Mouse (Mus musculus) forebrain, embryonic 13.5 days (tissue): ENCODE data around the gene Bmpr1b. TPM values are rescaled to one million over a fixed set of nuclear protein-coding genes. Genes with fewer than 3 reads are reported as not detected.

Experiments used
- ATAC-seq: fragments of 200-750 bp; cut with Nextera tagmentation; 2 replicates; pipeline ENCODE4 v1.8.0; 2017
- H3K27ac ChIP-seq: fragments of 300-500 bp; sonication (generic); 2 replicates; pipeline ENCODE4 v1.5.1; 2015; ENCODE audit warnings: inconsistent platforms, mild to moderate bottlenecking, moderate library complexity
- H3K27me3 ChIP-seq: fragments of 300-500 bp; sonication (generic); 2 replicates; pipeline ENCODE4 v1.6.1; 2015; ENCODE audit warnings: mild to moderate bottlenecking, inconsistent platforms
- H3K36me3 ChIP-seq: fragments of 300-500 bp; sonication (generic); 2 replicates; pipeline ENCODE4 v1.6.1; 2015; ENCODE audit warnings: mild to moderate bottlenecking, inconsistent platforms; ENCODE audit not compliant: poor library complexity, severe bottlenecking
- H3K4me1 ChIP-seq: fragments of 300-500 bp; sonication (generic); 2 replicates; pipeline ENCODE4 v1.6.1; 2015; ENCODE audit warnings: inconsistent platforms
- H3K4me2 ChIP-seq: fragments of 300-500 bp; sonication (generic); 2 replicates; pipeline ENCODE4 v1.6.1; 2015; ENCODE audit warnings: inconsistent platforms, mild to moderate bottlenecking, moderate library complexity
- H3K4me3 ChIP-seq: fragments of 300-500 bp; sonication (generic); 2 replicates; pipeline ENCODE4 v1.5.1; 2015; ENCODE audit warnings: mild to moderate bottlenecking, inconsistent platforms
- H3K9ac ChIP-seq: fragments of 300-500 bp; sonication (generic); 2 replicates; pipeline ENCODE4 v1.6.1; 2015; ENCODE audit warnings: mild to moderate bottlenecking, inconsistent platforms
- H3K9me3 ChIP-seq: fragments of 300-500 bp; sonication (generic); replicated peaks from 2 replicates; pipeline ENCODE4 v1.6.1; 2016; ENCODE audit warnings: inconsistent platforms
- WGBS: fragments of 180-500 bp; shearing (Covaris S2); methylation state at CpG from one replicate; pipeline ENCODE4 v1.1.7; 2015; 5-methylcytosine and 5-hydroxymethylcytosine counted together
- polyA plus RNA-seq: library from polyadenylated mRNA; unstranded; fragments of >200 nt; fragmentation: Nextera tagmentation; extraction: Ambion mirVana; gene quantifications from 2 replicates; pipeline ENCODE4 v1.2.1, GENCODE M21; 2015

Bmpr1b gene
- polyA plus RNA-seq, 1 experiment from 2014 or later, result 5.5 TPM

- H3K4me1 ChIP-seq, result peaks cover 11% of the 10 kb centered on the region
- H3K4me2 ChIP-seq, result no peak overlapping the region
- no peaks in the 10 kb centered on the region for H3K9me3 ChIP-seq
- no peaks in the 10 kb centered on the region for H3K36me3 ChIP-seq
- WGBS, result 55% methylated on average over 9 of the region's 9 CpGs
- ATAC-seq, result no peak
- no peak overlapping the region for H3K4me3 ChIP-seq
- H3K27me3 ChIP-seq, result no peaks in the 10 kb centered on the region
- H3K27ac ChIP-seq, result no peak overlapping the region
- no peak overlapping the region for H3K9ac ChIP-seq
Measured at GRCm38 (mm10) chr3:142164981-142165380, 4.2 kb downstream of the Bmpr1b start.

- H3K4me2 ChIP-seq, result no peak overlapping the region
- no peak for ATAC-seq
- 88% methylated on average over 2 of the region's 2 CpGs for WGBS
- H3K9me3 ChIP-seq, result no peaks in the 10 kb centered on the region
- no peaks in the 10 kb centered on the region for H3K27me3 ChIP-seq
- no peak overlapping the region for H3K27ac ChIP-seq
- no peak overlapping the region for H3K4me3 ChIP-seq
- no peak overlapping the region for H3K9ac ChIP-seq
- no peaks in the 10 kb centered on the region for H3K36me3 ChIP-seq
- H3K4me1 ChIP-seq, result peaks cover 11% of the 10 kb centered on the region
Measured at GRCm38 (mm10) chr3:142163896-142164295, 5.3 kb downstream of the Bmpr1b start.

- Histone ChIP-seq H3K27ac (no peak overlapping the region), H3K9me3 (no peaks in the 10 kb centered on the region), H3K4me1 (no peaks in the 10 kb centered on the region), H3K9ac (no peak overlapping the region), H3K4me3 (no peak overlapping the region), H3K27me3 (no peaks in the 10 kb centered on the region), H3K4me2 (no peak overlapping the region), H3K36me3 (no peaks in the 10 kb centered on the region)
- no peak for ATAC-seq
- WGBS, result 83% methylated on average over 3 of the region's 3 CpGs
Measured at GRCm38 (mm10) chr3:142161405-142161804, 7.8 kb downstream of the Bmpr1b start.

GRCm38 (mm10) chr3:142151980-142152379 lies 17.2 kb downstream of the Bmpr1b start:
- no peaks in the 10 kb centered on the region for H3K36me3 ChIP-seq
- no peaks in the 10 kb centered on the region for H3K9me3 ChIP-seq
- H3K27me3 ChIP-seq, result no peaks in the 10 kb centered on the region
- 90% methylated on average over 5 of the region's 5 CpGs for WGBS
- no peak overlapping the region for H3K4me2 ChIP-seq
- H3K9ac ChIP-seq, result no peak overlapping the region
- no peak for ATAC-seq
- H3K4me3 ChIP-seq, result no peak overlapping the region
- no peaks in the 10 kb centered on the region for H3K4me1 ChIP-seq
- no peak overlapping the region for H3K27ac ChIP-seq

GRCm38 (mm10) chr3:142138796-142139195 lies 30.4 kb downstream of the Bmpr1b start:
- no peak overlapping the region for H3K4me2 ChIP-seq
- no peak overlapping the region for H3K4me3 ChIP-seq
- H3K9me3 ChIP-seq, result no peaks in the 10 kb centered on the region
- H3K27ac ChIP-seq, result no peak overlapping the region
- H3K27me3 ChIP-seq, result no peaks in the 10 kb centered on the region
- 90% methylated on average over 5 of the region's 5 CpGs for WGBS
- no peaks in the 10 kb centered on the region for H3K36me3 ChIP-seq
- ATAC-seq, result no peak
- H3K4me1 ChIP-seq, result no peaks in the 10 kb centered on the region
- H3K9ac ChIP-seq, result no peak overlapping the region

- ATAC-seq, result no peak
- Histone ChIP-seq H3K4me2 (no peak overlapping the region), H3K9me3 (no peaks in the 10 kb centered on the region), H3K4me3 (no peak overlapping the region), H3K27me3 (no peaks in the 10 kb centered on the region), H3K36me3 (no peaks in the 10 kb centered on the region), H3K4me1 (peaks cover 7% of the 10 kb centered on the region; the same call in 1 of the 2 replicates), H3K27ac (no peak overlapping the region), H3K9ac (no peak overlapping the region)
- 80% methylated on average over 1 of the region's 1 CpGs for WGBS
Measured at GRCm38 (mm10) chr3:142126379-142126778, 42.8 kb downstream of the Bmpr1b start.

GRCm38 (mm10) chr3:142125556-142125955 lies 43.7 kb downstream of the Bmpr1b start:
- Histone ChIP-seq H3K4me3 (no peak overlapping the region), H3K9me3 (no peaks in the 10 kb centered on the region), H3K36me3 (no peaks in the 10 kb centered on the region), H3K27me3 (no peaks in the 10 kb centered on the region), H3K27ac (no peak overlapping the region), H3K4me1 (peaks cover 7% of the 10 kb centered on the region; the same call in 1 of the 2 replicates), H3K4me2 (no peak overlapping the region), H3K9ac (no peak overlapping the region)
- 66% methylated on average over 2 of the region's 2 CpGs for WGBS
- no peak for ATAC-seq

GRCm38 (mm10) chr3:142124255-142124654 lies 45.0 kb downstream of the Bmpr1b start:
- H3K4me3 ChIP-seq, result no peak overlapping the region
- no peaks in the 10 kb centered on the region for H3K9me3 ChIP-seq
- no peak overlapping the region for H3K27ac ChIP-seq
- ATAC-seq, result no peak
- H3K9ac ChIP-seq, result no peak overlapping the region
- H3K4me2 ChIP-seq, result no peak overlapping the region
- H3K27me3 ChIP-seq, result no peaks in the 10 kb centered on the region
- H3K36me3 ChIP-seq, result no peaks in the 10 kb centered on the region
- peaks cover 7% of the 10 kb centered on the region; the same call in 1 of the 2 replicates for H3K4me1 ChIP-seq
- WGBS, result 39% methylated on average over 6 of the region's 6 CpGs

- no peak overlapping the region for H3K4me2 ChIP-seq
- H3K27ac ChIP-seq, result no peak overlapping the region
- no peaks in the 10 kb centered on the region for H3K36me3 ChIP-seq
- H3K27me3 ChIP-seq, result no peaks in the 10 kb centered on the region
- H3K4me1 ChIP-seq, result peaks cover 7% of the 10 kb centered on the region; the same call in 1 of the 2 replicates
- no peaks in the 10 kb centered on the region for H3K9me3 ChIP-seq
- H3K4me3 ChIP-seq, result no peak overlapping the region
- no peak overlapping the region for H3K9ac ChIP-seq
- 91% methylated on average over 5 of the region's 5 CpGs for WGBS
- no peak for ATAC-seq
Measured at GRCm38 (mm10) chr3:142122376-142122775, 46.8 kb downstream of the Bmpr1b start.

- H3K9ac ChIP-seq, result no peak overlapping the region
- no peaks in the 10 kb centered on the region for H3K36me3 ChIP-seq
- no peaks in the 10 kb centered on the region for H3K9me3 ChIP-seq
- 70% methylated on average over 3 of the region's 3 CpGs for WGBS
- H3K4me2 ChIP-seq, result no peak overlapping the region
- H3K4me1 ChIP-seq, result peaks cover 7% of the 10 kb centered on the region; the same call in 1 of the 2 replicates
- no peak overlapping the region for H3K4me3 ChIP-seq
- H3K27me3 ChIP-seq, result no peaks in the 10 kb centered on the region
- peak; percentile 50; the same call in 1 of the 2 replicates for ATAC-seq
- H3K27ac ChIP-seq, result no peak overlapping the region
Measured at GRCm38 (mm10) chr3:142120795-142121194, 48.4 kb downstream of the Bmpr1b start.

GRCm38 (mm10) chr3:142114762-142115316 lies 54.4 kb downstream of the Bmpr1b start:
- Histone ChIP-seq H3K4me3 (no peak overlapping the region), H3K9me3 (no peaks in the 10 kb centered on the region), H3K4me2 (no peak overlapping the region), H3K9ac (no peak overlapping the region), H3K4me1 (0 out of 2 replicates have a peak, but pooled peaks cover 6% of the 10 kb centered on the region), H3K27me3 (no peaks in the 10 kb centered on the region), H3K36me3 (no peaks in the 10 kb centered on the region), H3K27ac (no peak overlapping the region)
- WGBS, result 49% methylated on average over 6 of the region's 6 CpGs
- ATAC-seq, result no peak

GRCm38 (mm10) chr3:142114190-142114589 lies 55.0 kb downstream of the Bmpr1b start:
- H3K27me3 ChIP-seq, result no peaks in the 10 kb centered on the region
- no peak overlapping the region for H3K27ac ChIP-seq
- no peak overlapping the region for H3K9ac ChIP-seq
- H3K9me3 ChIP-seq, result no peaks in the 10 kb centered on the region
- H3K4me2 ChIP-seq, result no peak overlapping the region
- 77% methylated on average over 3 of the region's 3 CpGs for WGBS
- H3K36me3 ChIP-seq, result no peaks in the 10 kb centered on the region
- no peak for ATAC-seq
- H3K4me1 ChIP-seq, result 0 out of 2 replicates have a peak, but pooled peaks cover 6% of the 10 kb centered on the region
- H3K4me3 ChIP-seq, result no peak overlapping the region

- no peak overlapping the region for H3K27ac ChIP-seq
- no peaks in the 10 kb centered on the region for H3K27me3 ChIP-seq
- no peaks in the 10 kb centered on the region for H3K36me3 ChIP-seq
- no peak for ATAC-seq
- H3K9me3 ChIP-seq, result no peaks in the 10 kb centered on the region
- H3K9ac ChIP-seq, result no peak overlapping the region
- no peak overlapping the region for H3K4me3 ChIP-seq
- WGBS, result 91% methylated on average over 4 of the region's 4 CpGs
- H3K4me2 ChIP-seq, result no peak overlapping the region
- 0 out of 2 replicates have a peak, but pooled peaks cover 6% of the 10 kb centered on the region for H3K4me1 ChIP-seq
Measured at GRCm38 (mm10) chr3:142113208-142113607, 56.0 kb downstream of the Bmpr1b start.
